Mouse (Mus musculus) brain, adult 10 weeks (tissue): ENCODE data around the gene Sgo1. TPM values are rescaled to one million over a fixed set of nuclear protein-coding genes. Genes with fewer than 3 reads are reported as not detected.

Source experiments
- polyA plus RNA-seq: library from polyadenylated mRNA; stranded (reverse); fragments of 350-450 nt; fragmentation: Illumina TruSeq; extraction: RNeasy Lipid Tissue Mini Kit (QIAGEN cat#74804); gene quantifications from one replicate; pipeline ENCODE4 v1.2.3, GENCODE M21; 2015; ENCODE audit warnings: low read depth, low replicate concordance

Gene Sgo1
- polyA plus RNA-seq: 0.24 TPM

DNA sequence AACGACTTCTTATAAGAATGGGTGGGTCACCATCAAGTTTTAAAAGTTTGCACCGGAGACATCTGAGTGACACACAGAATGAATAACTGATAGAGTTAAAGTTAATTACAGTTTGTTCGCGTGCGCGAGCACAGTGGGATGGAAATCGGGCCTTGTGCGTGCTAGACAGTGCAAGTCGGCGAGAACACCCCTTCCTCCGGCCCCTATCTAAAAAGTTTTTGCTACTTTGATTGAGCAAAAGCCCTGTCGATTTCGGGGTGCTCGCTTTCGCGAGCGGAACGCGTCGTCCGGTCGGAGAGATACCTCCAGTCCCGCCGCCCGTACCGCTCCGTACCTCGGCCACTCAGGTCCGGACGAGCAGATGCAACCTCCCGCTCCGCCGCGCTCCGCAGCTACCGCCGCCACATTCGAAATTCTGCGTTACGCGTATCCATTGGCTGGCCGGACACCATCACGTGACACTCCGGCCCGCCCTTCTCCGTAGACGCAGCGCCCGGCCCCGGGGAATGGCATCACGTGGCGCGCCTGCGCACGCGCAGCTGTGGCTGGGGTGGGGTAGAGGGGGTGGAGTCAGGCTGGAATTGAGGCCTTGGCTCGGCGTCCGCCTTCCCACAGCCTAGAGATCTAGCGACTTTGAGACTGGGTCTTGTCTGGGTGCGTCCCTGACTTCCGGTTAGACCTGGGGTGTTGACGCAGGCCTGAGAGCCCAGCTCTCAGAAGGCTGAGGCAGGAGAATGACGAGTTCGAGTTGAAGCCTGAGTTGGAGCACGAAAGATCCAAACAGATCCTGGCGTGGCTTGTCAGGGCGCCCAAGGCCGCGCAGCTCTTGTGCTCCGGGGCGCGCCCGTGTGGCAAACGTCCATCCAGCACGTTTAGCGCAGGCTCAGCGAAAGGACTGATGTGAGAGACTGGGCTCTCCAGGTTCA, at the start of gene Sgo1:
TSS of gene Sgo1 (minus strand) at position 457 of the 926 bp plus-strand sequence.

Other genes with a start within 250 kb of the Sgo1 start
- gene Efhb, start 226.0 kb downstream of the Sgo1 start, polyA plus RNA-seq: 0.51 TPM
- gene Rab5a, start 210.1 kb downstream of the Sgo1 start, polyA plus RNA-seq: 150 TPM
- gene Pp2d1, start 149.9 kb downstream of the Sgo1 start, polyA plus RNA-seq: not detected
- 17.3 TPM for gene Kat2b, start 122.5 kb downstream of the Sgo1 start, polyA plus RNA-seq
- not detected for gene Sult1c2, start 157.0 kb upstream of the Sgo1 start, polyA plus RNA-seq